ENCODE assay signal across 7 mouse cellular contexts in the genomic region with DNA sequence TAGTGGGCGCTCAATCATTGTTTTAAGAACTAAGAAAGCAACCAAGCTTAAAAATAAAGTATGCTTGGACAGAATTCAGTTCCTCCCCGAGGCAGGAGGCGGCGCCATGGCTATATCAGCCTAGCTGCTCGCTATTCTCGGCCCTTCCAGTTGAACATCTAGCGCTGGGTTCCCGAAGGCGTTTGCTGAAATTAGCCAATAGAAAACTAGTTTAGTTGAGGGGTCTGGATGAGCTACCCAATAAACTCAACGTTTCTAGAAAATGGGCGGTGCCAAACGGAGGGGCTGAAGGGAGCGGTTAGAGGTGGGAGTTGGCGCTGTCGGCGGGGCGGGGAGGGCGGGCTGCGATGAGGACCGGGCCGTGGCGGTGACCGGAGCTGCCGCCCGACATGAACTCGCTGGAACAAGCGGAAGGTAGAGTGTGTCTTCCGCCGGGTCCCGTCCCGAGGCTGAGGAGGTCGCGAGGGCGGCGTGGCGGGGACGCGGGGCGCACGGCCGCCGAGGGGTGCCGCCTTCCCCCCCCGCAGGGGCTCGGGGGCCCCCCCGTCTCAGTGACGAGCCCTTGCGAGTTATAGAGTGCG. TPM values are rescaled to one million over a fixed set of nuclear protein-coding genes. Genes with fewer than 3 reads are reported as not detected.
DNase-seq lines count a peak whose midpoint lies in the region; ATAC-seq lines count a peak whose summit lies in the region.

A gene (plus strand): TSS at position 314 of the 581 bp plus-strand sequence.

- peak; percentile 93 for DNase-seq in adrenal gland, adult 8-10 months
- peak; percentile 100 for DNase-seq in embryo, embryonic 9.5 days (ENCODE audit: extremely low spot score)
- peak; percentile 67 to 87 for DNase-seq in gastrocnemius, postnatal 4 days (ENCODE audit: low spot score in 2 of 2)
- DNase-seq in left cerebral cortex, postnatal 36 days (ENCODE audit: low spot score in 2 of 2) = peak; percentile 89 to 93
- peak; percentile 100 for DNase-seq in midbrain, embryonic 11.5 days (ENCODE audit: low spot score, missing footprints)
- DNase-seq in skeletal muscle tissue, adult 2 months (ENCODE audit: low read depth, low spot score) = peak; percentile 97

- no peaks in the 10 kb centered on the region for H3K27me3 ChIP-seq in intestine, embryonic 16.5 days (replicated peaks; ENCODE audit: control insufficient read depth, insufficient read depth, low read length)
- H3K27me3 ChIP-seq in midbrain, embryonic 11.5 days (ENCODE audit: control insufficient read depth, insufficient read depth, low read length) = no peaks in the 10 kb centered on the region

- peak; percentile 97 for ATAC-seq in intestine, embryonic 16.5 days
- ATAC-seq in midbrain, embryonic 11.5 days (ENCODE audit: low FRiP score) = peak; percentile 99

- H3K4me2 ChIP-seq in intestine, embryonic 16.5 days (ENCODE audit: low read depth, low read length) = peak within 1 kb of the TSS; percentile 55
- H3K4me2 ChIP-seq in midbrain, embryonic 11.5 days = peak within 1 kb of the TSS; percentile 52

- under 1% methylated on average over 49 of the region's 49 CpGs for WGBS in intestine, embryonic 16.5 days
- under 1% methylated on average over 49 of the region's 49 CpGs for WGBS in midbrain, embryonic 11.5 days

- intact Hi-C loops in left cerebral cortex, postnatal 36 days (cut with DNase I) = no loop called here

- peak within 1 kb of the TSS; percentile 88 for H3K27ac ChIP-seq in intestine, embryonic 16.5 days (ENCODE audit: low read length)
- H3K27ac ChIP-seq in midbrain, embryonic 11.5 days (ENCODE audit: low read depth, low read length) = no peak within 1 kb of the TSS

- H3K4me1 ChIP-seq in intestine, embryonic 16.5 days (ENCODE audit: control insufficient read depth, insufficient read depth, low read length) = peaks cover 2% of the 10 kb centered on the region; the same call in 1 of the 2 replicates
- H3K4me1 ChIP-seq in midbrain, embryonic 11.5 days (ENCODE audit: control insufficient read depth, insufficient read depth, low read length) = peaks cover 4% of the 10 kb centered on the region

- peaks cover 8% of the 10 kb centered on the region; the same call in 1 of the 2 replicates for H3K36me3 ChIP-seq in intestine, embryonic 16.5 days (ENCODE audit: control insufficient read depth, insufficient read depth, low read length)
- peaks cover 4% of the 10 kb centered on the region for H3K36me3 ChIP-seq in midbrain, embryonic 11.5 days (ENCODE audit: control insufficient read depth, insufficient read depth, low read length)

- H3K4me3 ChIP-seq in intestine, embryonic 16.5 days (ENCODE audit: low read length) = peak within 1 kb of the TSS; percentile 98
- H3K4me3 ChIP-seq in midbrain, embryonic 11.5 days (ENCODE audit: low read depth, low read length) = peak within 1 kb of the TSS; percentile 79

- no peaks in the 10 kb centered on the region for H3K9me3 ChIP-seq in intestine, embryonic 16.5 days (ENCODE audit: control insufficient read depth, low read length)
- no peaks in the 10 kb centered on the region for H3K9me3 ChIP-seq in midbrain, embryonic 11.5 days (ENCODE audit: control insufficient read depth, low read length)

- peak within 1 kb of the TSS; percentile 92 for H3K9ac ChIP-seq in intestine, embryonic 16.5 days (ENCODE audit: low read depth, low read length)
- peak within 1 kb of the TSS; percentile 87 for H3K9ac ChIP-seq in midbrain, embryonic 11.5 days (ENCODE audit: low read length)

RNA-seq across cellular contexts. Expression of the gene that starts here (rescaled TPM):
- 10 to 100 TPM; 36.3 to 49.1 (median 39.1) TPM for total RNA-seq in adrenal gland, adult 8-10 months (2022)
- 10 to 100 TPM; 35.6 to 38.2 TPM for total RNA-seq in gastrocnemius, postnatal 4 days (2021)
- 35.6 and 35.8 TPM in 2 replicates for polyA plus RNA-seq in intestine, embryonic 16.5 days (2015; fragmentation: Nextera tagmentation; extraction: Ambion mirVana)
- 10 to 100 TPM; 28.7 to 33.9 TPM for total RNA-seq in left cerebral cortex, postnatal 36 days (2021)
- 34.5 and 35.6 TPM in 2 replicates for polyA plus RNA-seq in midbrain, embryonic 11.5 days (2014; fragmentation: Nextera tagmentation; extraction: Ambion mirVana)
